Mouse (Mus musculus): ENCODE measurements around the gene Gm20509. TPM values are rescaled to one million over a fixed set of nuclear protein-coding genes. Genes with fewer than 3 reads are reported as not detected.

Gene Gm20509
- total RNA-seq, 2 experiments from 2014 or later: 0.91 TPM; not detected in 1

GRCm38 (mm10) chr9:73165631-73166030, 63.4 kb downstream of the Gm20509 start:
- no peak for DNase-seq (ENCODE audit: low spot score in 2 of 2)
- no peak overlapping the region for H3K27ac ChIP-seq
- TF ChIP-seq CTCF (conservative IDR thresholded peaks at IDR 0.05): no peak
- H3K4me3 ChIP-seq: no peak overlapping the region

Other genes with a start within 250 kb of the Gm20509 start
- 10 to 100 TPM; 30.9 to 32.9 TPM for gene Pygo1, start 176.8 kb upstream of the Gm20509 start, total RNA-seq (2021)
- 1 to 10 TPM; 2.5 to 3.8 TPM for gene Dyx1c1, start 143.7 kb upstream of the Gm20509 start, total RNA-seq (2021)
- not detected for gene Gm44503, start 143.6 kb upstream of the Gm20509 start, total RNA-seq (2021)
- 10 to 100 TPM in 1 of 2 experiments, 1 to 10 TPM in 1; 9.3 to 11.0 TPM for gene Ccpg1os, start 117.1 kb upstream of the Gm20509 start, total RNA-seq (2021)
- 100 to 1,000 TPM; 149 to 152 TPM for gene Ccpg1, start 117.0 kb upstream of the Gm20509 start, total RNA-seq (2021)
- 10 to 100 TPM; 16.8 to 17.7 TPM for gene Pigb, start 62.1 kb upstream of the Gm20509 start, total RNA-seq (2021)
- 10 to 100 TPM; 14.5 to 17.3 TPM for gene Rab27a, start 57.6 kb upstream of the Gm20509 start, total RNA-seq (2021)
- 1 to 10 TPM; 3.8 to 5.4 TPM for gene Khdc3, start 634 bp upstream of the Gm20509 start, total RNA-seq (2021)
- gene Rsl24d1, start 11.0 kb downstream of the Gm20509 start, total RNA-seq (2021): 10 to 100 TPM; 63.2 to 66.6 TPM

All from layer of hippocampus, adult 2 months (tissue).